Mouse (Mus musculus) left cerebral cortex, adult 8-10 months (tissue): ENCODE results near the gene Myoz2. TPM values are rescaled to one million over a fixed set of nuclear protein-coding genes. Genes with fewer than 3 reads are reported as not detected.

Experiments
- DNase-seq, 2 experiments: peaks; one replicate each; pipeline ENCODE4 v3.0.0; 2022; ENCODE audit warnings: low spot score in 2 of 2
- total RNA-seq, 4 experiments: library from RNA; stranded (reverse); gene quantifications; 2 replicates each; pipeline ENCODE4 v1.2.4; 2022

The Myoz2 gene
- 1 to 10 TPM in 2 of 4 experiments, under 1 TPM in 2; 0.53 to 1.6 (median 1.2) TPM for total RNA-seq

DNA sequence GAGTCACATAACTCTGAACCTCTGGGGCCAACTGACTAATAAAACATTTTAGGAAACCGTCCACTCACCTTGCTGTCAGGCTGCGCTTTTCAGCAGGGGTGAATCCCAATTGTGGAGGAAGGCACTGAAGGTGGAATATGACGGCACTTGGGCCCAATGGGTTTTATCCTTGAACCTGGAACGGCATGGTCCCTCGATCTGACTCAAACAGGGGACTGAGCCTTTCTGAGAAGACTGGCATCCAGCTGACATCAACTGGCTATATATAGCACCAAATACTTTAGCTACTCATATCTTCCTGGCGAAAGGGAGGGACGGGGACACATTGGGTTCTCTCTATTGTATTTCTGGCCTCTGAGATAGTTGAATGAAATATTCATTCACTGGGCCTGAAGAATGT lies at the start of gene Myoz2:
Gene Myoz2 (minus strand): TSS at position 264 of the 400 bp plus-strand sequence.
- DNase-seq = no peak

DNA sequence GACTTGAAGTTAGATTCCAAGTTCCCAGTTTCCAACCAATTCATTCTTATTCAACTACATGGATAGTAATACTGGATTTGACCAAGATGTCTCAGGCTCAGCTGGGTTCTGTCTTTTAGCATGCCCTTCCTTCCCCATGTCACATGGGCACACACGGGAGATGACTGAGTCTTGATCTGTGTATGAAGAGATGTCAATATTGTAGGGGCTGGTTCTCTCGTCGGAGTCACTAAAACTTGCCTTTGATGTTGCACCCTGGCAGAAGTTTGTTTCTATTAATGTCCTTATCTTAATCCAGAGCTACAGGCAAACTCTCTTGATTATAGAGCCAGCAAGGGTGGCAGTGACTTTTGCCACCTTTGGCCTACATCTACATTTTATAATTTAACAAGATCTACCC lies 46.9 kb upstream of the Myoz2 start:
- DNase-seq = no peak

DNA sequence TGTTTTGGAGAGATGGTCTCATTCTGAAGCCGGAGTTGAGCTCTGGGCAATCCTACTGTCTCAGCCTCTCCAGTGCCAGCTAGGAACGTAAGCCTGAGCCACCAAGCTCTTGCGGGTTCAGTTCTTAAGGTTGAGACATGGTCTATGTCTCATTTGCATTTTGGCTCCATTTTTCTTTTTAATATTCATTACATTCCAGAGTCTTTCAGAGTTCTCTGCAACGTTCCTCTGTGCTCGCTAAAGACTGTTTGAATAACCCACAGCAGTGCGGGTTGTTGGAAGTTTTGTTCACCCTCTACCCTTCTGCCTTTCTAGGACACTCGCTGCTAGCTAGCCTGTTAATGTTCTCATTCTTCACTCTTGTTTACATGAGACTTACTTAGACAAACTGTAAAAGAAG lies 46.1 kb upstream of the Myoz2 start:
- no peak for DNase-seq

DNA sequence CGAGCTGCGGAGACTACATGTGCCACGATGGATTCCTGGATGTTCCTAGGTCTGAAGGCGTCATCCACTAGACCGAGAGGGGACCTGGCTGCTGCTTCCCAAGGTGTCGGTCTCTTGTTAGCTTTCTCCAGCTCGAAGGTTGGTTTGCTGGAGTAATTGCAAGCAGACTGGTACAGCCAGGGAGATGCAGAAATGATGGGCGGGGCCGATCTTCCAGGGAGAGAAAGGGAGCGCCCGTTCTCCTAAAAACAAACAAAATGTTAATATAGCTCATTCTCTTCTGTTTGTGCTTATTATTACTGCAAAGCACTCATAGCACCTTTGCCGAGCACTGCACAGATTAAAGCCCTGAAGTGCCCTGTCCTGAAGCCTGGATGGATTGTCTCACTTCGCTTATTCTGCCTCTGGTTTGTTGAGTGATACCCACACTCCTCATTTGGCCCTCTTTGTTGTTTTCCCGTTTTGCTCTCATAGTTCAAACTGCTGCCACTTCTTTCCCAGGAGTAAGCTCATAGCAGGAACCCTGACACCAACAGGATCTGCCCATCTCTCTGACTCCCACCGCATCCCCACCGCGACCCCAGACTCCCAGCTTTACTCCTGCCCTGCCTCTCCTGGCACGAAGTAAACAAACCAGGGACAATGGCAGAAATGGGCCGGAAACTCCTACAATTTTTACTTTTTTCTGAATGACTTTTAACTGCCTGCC lies 45.4 kb upstream of the Myoz2 start:
- no peak for DNase-seq

DNA sequence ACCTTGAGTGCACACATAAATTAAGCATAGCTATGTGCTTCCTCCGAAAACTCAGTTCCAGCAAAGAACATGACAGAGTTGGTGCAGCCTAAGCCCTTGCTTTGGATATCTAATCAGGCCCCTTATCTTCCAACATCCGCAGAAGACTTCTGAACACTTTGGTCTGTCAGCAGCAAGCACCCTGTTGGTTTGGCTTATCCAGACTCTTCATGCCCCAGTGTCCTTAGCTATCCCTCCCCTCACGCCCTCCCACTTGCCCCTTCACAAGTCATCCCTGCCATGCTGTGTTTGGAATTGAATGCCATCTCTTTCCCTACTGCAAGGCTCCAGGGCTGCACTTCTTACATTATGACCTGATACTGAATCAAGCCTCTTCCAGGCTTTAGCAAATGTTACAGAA lies 40.9 kb upstream of the Myoz2 start:
- DNase-seq = no peak

DNA sequence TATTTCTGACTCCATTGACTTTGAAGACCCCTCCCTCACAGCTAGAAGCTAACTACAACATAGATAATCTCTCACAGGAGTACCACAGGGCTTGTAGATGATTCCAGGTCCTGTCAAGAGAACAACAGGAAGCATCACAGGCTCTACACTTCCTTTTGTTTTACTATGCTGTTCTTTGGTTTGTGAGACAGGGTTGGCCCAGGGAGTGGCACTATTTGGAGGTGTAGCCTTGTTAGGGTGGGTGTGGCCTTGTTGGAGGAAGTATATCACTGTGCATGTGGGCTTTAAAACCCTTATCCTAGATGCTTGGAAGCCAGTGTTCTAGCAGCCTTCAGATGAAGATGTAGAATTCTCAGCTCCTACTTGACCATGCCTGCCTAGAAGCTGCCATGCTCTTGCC lies 40.2 kb upstream of the Myoz2 start:
- DNase-seq = no peak

DNA sequence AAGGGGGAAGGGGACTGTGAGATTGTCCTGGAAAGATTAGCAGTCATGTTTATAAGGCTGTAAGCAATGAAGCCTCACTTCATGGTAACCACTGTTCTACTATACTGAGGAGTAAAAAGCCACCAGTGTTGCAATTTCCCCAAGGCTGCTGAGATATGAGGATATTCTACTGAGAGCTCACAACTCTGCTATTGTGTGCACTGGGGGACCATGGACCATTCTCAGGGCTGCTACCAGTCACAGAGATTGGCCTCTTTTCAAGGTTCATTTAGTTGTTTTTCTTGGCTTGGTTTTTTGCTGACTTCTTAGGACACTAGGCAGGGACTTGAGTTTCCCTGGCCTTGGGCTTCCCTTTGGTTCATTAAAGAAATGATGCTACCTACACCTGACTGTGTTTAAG lies 38.5 kb upstream of the Myoz2 start:
- no peak for DNase-seq

DNA sequence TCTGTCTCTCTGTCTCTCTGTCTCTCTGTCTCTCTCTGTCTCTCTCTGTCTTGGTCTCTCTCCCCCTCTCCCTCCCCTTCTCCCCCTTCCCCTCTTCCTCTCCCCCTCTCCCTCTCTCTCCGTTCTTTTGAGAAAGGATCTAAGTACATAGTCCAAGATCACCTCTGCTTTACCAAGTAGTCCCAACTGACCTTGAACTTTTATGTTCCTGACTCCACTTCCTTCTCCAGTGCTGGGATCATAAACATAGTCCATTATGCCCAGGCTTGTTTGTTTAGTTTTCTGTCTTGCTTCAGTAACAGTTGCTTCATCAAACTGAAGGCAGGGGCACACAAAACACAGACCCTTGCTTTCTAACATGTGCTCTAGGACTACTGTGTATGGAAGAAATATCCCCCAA lies 37.7 kb upstream of the Myoz2 start:
- no peak for DNase-seq

DNA sequence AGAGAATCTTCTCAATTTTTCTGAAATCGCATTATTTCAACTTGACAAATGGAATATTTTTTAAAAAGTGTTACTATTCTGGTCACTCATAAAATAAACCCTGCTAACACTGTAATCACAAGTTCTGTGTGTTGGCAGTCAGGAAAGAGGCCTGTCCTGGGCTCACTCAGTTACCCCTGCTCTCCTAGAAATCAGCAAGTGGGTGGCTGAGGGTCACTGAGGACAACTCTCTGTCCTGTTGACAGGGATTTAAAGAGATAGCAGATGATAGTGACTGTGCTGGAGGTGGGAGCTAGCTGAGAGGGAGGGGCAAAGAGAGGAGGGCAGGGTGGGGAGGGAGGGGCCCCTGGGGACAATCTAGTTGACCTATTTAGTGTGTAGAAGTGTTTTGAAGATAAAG lies 36.2 kb upstream of the Myoz2 start:
- DNase-seq = no peak

DNA sequence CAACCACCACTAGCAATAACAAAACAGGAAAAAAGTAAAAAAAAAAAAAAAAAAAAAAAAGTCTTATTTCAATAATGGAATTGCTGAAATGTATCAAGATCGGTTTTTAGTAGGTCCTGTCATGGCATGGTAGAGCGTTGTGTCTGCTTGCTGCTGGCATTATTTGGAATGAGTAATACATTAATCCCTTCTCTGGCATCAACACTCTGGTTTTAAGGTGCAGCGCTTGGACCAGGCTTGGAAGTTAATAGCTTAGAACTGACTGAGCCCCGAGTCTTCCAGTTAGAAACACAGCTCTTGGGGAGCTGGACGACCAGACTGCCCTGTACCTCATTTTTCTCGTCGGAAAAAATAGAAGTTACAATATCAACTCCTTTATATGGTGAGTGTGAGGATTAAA lies 32.0 kb upstream of the Myoz2 start:
- no peak for DNase-seq

DNA sequence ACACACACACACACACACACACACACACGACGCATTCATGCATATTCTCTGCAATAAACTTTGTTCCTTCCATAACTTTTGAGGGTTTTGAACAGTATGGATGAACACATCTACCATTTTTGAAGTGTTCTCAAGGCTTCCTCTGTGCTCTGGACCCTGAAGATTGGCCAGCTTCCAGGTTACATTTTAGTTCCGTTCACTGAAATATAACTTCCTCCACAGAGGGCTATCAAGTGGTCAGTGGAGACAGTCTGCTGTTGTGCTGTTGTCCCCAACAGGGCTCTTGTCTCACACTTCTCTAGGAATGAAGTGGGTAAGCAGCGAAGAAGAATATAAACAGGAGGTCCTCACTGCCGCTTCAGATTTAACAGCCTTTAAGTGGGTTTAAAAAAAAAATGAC lies 30.7 kb upstream of the Myoz2 start:
- no peak for DNase-seq

DNA sequence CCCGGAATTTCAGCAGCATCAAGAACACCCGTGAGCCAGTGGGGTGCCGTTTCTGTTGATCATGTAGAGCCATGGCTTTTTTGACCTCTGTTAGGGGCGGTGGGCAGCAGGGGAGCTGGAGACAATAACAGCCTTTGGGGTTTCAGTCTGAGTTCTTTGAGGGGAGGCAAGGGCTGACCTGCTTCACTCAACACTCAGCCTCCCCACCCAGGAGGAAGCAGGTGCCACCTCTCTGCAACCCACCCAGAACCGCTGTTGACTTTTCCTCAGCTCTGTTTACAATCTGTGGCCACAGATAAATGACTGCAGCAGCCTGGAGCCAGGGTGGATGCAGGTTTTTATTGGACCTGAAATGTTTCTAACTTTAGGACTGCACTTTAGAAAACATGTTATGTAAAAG lies 29.4 kb upstream of the Myoz2 start:
- DNase-seq = no peak

DNA sequence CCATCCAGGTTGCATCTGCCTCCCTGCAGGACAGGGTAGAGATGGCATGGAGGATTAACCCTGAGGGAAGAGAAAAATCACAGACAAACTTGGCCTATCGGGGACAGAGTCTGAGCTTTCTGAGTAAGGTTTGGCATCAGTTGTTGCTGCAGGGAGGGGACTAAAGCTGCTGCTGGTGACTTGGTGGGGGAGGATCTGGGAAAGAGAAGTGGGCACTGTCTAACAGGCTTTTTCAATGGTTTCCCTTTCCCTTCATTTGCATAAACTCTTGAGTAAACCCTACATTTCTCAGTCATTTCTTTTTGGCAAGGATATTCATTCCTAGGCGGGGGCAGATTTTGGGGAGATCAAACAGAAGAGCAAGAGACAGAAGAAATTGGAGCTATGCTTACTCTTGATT lies 27.1 kb upstream of the Myoz2 start:
- no peak for DNase-seq

DNA sequence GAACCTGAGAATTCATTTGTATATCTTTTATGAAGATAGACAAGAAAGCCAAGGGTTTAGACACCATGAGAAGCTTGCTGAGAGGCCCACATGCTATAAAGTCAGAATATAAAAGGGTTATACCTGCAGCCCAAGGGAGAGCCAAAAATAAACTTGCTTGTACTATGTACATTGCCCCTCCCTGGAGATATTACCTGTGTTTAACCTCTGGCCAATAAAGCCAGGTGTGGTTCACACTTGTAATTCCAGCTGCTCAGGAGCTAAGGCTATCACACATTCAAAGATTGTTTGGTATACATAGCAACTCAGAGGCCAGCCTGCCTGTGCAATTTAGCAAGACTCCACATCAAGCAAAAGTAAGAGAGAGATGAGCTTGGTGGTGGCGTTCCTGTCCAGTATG lies 24.0 kb upstream of the Myoz2 start:
- no peak for DNase-seq

DNA sequence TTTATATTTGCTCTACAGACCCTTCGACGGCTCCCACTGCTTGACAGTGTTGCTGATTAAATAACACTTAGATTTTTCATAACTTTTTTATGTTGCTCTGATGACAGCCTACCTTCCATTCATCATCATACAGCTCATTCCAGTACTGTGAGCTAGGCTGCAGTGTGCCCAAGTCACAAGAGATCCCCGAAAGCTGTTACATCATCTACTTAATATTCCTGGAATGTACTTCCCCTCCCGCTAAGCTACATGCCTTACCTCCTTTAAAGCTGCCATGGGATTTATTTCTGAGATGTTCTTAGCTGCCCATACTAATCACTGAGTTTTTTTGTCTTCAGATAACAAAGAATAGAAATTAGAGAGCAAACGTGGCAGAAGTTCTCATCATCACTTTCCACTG lies 19.4 kb upstream of the Myoz2 start:
- no peak for DNase-seq

DNA sequence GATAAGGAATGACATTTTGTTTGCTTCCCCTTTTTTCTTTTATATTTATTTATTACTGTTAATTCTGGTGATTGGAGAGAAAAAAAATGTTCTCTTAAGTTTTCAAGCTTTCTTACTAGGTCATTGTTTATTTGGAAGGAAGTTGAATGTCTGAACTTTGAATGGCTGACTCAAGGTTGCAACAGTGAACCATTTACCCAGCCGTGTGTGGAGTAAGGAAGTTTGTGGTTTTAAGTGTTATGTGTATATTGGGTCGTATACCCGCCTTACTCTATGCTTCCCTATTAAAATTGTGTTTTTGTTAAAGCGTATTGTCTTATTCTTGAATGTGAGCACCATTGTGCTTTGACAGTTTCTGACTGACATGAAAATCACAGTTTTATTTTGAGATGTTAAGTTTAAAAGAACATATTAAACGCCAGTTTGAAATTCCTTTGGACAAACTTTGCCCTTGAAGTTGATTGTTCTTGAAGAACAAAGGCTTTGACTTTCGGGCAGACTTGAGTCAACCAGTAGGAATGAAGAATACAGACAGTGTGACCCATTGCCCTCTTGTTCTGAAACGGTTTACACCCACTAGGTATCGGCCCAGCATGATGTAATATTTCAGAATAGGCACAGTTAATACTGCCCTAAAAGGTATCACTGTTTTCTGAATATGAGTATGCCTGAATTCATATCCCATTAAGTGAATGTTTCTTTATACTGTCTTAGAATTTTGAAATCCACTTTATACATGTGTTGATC lies 18.6 kb upstream of the Myoz2 start:
- DNase-seq = no peak

DNA sequence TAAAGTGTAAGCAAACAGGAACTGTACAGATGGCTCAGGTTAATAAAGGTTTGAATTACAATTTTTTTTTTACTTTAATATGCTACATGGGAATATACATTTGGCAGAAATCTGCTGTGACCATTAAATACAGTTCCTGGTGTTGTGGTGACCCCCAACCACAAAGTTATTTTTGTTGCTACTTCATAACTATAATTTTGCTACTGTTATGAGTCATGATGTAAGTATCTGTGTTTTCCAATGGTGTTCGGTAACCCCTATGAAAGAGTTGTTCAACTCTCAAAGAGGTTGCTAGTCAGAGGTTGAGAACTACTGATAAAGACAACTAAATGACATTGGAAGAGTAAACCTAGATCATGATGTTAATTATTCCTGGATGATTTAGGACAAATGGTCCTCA lies 7.5 kb upstream of the Myoz2 start:
- no peak for DNase-seq

DNA sequence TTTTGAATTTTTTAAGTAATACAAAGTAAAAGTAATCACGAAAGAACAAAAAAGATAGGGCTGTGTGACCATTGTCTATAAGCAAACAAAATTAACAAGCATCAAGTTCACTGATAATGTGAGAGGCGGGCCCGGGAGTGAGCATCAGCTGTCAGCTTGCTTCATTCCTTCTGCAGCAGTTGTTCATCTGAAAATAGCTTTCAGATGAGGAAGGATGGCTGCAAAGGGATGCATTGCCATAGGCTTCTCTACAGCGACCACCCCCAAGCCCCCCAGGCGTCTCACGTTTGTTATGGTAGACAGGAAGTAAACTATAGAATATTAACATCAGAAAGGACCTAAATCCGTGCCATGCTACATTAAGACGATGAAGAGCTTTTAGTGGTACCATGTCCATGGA lies 1.0 kb downstream of the Myoz2 start:
- no peak for DNase-seq

DNA sequence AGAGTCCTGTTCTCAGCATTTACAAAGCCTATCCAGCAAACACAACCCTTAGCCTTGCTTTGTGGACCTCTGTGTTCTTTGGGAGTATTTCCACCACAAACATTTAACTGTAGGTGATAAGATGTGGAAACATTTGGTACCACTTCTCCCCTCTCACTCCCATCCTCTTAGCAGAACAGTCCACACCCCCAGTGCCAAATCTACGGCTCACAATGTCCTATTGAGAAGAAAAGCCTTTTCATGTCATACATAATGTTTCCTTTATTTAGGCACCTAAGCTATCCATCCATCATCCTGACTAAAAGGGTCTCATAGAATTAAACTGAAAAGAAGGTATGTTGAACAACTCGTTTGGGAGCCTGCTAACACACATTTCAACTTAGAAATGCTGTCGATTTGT lies 9.2 kb downstream of the Myoz2 start:
- no peak for DNase-seq

DNA sequence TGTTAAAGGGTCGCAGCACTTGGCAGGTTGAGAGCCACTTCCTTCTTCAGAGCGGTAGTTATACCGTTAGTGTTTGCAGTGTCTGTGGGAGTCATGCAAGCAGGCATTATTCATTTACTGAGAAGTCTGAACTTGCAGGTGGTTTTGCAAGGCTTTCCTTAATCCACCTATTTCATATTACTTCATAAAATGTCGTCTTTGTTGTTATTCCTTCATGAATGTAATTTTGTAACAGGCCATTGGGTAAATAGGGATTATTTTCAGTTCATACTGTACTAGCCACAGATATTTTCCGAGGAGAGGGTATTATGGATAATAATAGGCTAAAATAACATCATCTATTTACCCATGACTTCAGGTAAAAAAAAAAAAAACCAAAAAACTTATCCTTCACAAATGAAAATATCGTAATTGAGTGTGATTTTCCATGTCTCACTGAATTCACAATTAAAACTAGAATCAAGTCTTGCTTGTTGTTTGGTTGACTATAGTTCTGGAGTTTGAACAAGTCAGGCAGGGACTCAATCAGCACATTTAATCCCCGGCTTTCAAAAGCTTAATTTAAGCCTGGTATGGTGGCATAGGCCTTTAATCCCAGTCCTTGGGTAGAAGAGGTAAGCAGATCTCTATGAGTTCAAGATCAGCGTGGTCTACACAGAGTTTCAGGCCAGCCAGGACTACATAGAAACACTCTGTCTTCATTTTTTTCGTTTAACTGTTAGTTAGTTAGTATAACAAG lies 10.2 kb downstream of the Myoz2 start:
- DNase-seq = no peak

DNA sequence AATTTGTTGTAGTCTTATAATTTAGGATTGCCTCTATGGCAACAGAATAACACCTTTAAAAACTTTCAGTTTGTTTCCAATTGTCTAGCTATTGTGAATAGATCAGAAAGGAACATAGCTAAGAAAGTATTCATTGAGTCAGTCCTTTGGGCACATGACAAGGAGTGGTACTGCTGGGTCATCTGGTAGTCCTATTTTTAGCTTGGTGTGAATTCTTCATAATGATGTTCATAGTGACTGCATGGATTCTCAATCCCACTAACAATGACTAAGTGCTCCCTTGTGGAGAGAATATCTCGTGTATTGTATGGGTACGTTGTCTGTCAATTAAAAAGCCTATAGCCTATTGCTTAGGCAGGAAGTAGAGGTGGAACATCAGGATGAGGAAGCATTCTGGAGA lies 16.0 kb downstream of the Myoz2 start:
- DNase-seq = no peak

DNA sequence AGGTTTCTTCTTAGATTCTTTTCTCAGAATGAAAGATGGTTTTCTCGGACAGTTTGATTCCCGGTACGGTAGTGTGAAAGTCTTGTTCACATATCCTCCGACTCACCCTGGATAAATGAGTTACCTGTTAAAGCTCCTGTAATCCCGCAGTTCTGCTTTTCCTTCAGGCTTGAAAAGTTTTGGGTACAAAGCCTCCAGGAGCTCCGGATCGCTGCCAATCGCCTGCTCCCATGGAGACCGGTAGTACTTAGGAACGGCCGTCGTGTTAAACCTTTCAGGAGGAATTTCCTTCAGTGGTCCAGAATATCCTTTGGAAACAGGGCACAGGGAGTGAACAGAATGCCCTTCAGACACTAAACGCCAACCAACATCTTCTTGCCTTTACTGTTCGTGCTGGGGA lies 21.3 kb downstream of the Myoz2 start:
- DNase-seq = no peak

DNA sequence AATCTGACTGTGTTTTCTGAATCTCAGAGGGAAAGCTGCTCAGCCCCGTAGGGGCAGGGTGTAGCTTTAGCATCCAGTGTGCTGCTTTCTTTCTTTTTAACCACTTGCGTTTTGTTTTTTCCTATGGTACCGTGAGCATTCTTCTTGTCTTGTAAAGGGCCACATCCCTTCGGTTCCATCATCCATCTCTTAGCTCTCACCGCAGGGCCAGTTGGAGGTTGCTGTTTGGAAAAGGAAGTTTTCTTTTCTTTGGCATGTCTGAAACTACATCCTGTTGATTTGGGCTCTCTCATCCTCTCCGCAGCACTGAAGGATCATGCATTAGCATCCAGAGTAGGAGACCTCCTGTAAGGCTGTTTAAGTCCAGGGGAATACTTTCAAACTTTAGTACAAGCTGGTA lies 25.4 kb downstream of the Myoz2 start:
- DNase-seq = no peak
